Mouse (Mus musculus) kidney, adult 18-20 months (tissue): ENCODE data around the gene Plekhg3.

Experiments
- DNase-seq: peaks from one replicate; pipeline ENCODE4 v3.0.0; 2021

Gene Plekhg3

GRCm38 (mm10) chr12:76528766-76529165 is 1.9 kb upstream of the Plekhg3 start:
- no peak for DNase-seq

GRCm38 (mm10) chr12:76531986-76532925 is 1.6 kb downstream of the Plekhg3 start:
- DNase-seq, result peak; percentile 75

GRCm38 (mm10) chr12:76532926-76533376 is 2.3 kb downstream of the Plekhg3 start:
- no peak for DNase-seq

GRCm38 (mm10) chr12:76533377-76534222 is 2.9 kb downstream of the Plekhg3 start:
- peak; percentile 95 for DNase-seq

GRCm38 (mm10) chr12:76534233-76534632 is 3.5 kb downstream of the Plekhg3 start:
- no peak for DNase-seq

- peak; percentile 56 for DNase-seq
These were observed 4.1 kb downstream of the Plekhg3 start for GRCm38 (mm10) chr12:76534641-76535283.

- DNase-seq, result peak; percentile 46
These were observed 4.8 kb downstream of the Plekhg3 start for GRCm38 (mm10) chr12:76535471-76535900.

GRCm38 (mm10) chr12:76536591-76537153 is 6.0 kb downstream of the Plekhg3 start:
- no peak for DNase-seq

- DNase-seq, result peak; percentile 41
These were observed 6.7 kb downstream of the Plekhg3 start for GRCm38 (mm10) chr12:76537434-76537833.

GRCm38 (mm10) chr12:76540169-76540568 is 9.5 kb downstream of the Plekhg3 start:
- DNase-seq, result no peak

- DNase-seq, result no peak
These were observed 10.1 kb downstream of the Plekhg3 start for GRCm38 (mm10) chr12:76540701-76541221.

GRCm38 (mm10) chr12:76541475-76541874 is 10.8 kb downstream of the Plekhg3 start:
- DNase-seq, result no peak

- DNase-seq, result no peak
These were observed 11.2 kb downstream of the Plekhg3 start for GRCm38 (mm10) chr12:76541879-76542278.

GRCm38 (mm10) chr12:76545786-76546370 is 15.2 kb downstream of the Plekhg3 start:
- no peak for DNase-seq

- DNase-seq, result peak; percentile 52
These were observed 15.9 kb downstream of the Plekhg3 start for GRCm38 (mm10) chr12:76546383-76547276.

GRCm38 (mm10) chr12:76547409-76548081 is 16.9 kb downstream of the Plekhg3 start:
- DNase-seq, result peak; percentile 42

GRCm38 (mm10) chr12:76548082-76548423 is 17.4 kb downstream of the Plekhg3 start:
- no peak for DNase-seq

- DNase-seq, result no peak
These were observed 18.5 kb downstream of the Plekhg3 start for GRCm38 (mm10) chr12:76549203-76549602.

GRCm38 (mm10) chr12:76552321-76552720 is 21.6 kb downstream of the Plekhg3 start:
- no peak for DNase-seq

GRCm38 (mm10) chr12:76552958-76553357 is 22.3 kb downstream of the Plekhg3 start:
- no peak for DNase-seq
